Comparison of ENCODE assay signal across 8 mouse cellular contexts in the genomic region with DNA sequence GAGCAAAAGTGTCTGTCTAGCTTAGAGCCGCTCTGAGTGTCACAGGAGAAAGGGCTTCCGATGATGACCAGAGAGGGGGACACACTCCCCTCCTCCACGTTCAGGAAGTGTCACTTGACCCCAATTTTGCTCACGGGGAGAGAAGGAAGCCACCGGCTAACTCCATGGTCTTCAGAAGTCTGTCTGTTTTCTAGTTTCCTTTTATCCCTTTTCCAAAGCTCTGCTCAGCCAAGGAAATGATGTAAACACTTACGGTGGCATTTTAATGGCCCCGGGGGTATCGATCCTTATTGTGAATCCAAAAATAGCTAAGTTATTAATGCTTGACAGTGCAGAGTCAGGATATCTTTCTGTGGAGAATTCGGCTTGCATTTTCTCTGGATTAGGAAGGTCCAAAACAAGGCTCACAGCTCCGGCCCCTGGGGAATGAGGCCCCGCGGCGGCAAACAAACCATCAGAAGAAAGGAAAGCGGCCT. TPM values are rescaled to one million over a fixed set of nuclear protein-coding genes. Genes with fewer than 3 reads are reported as not detected.
DNase-seq lines count a peak whose midpoint lies in the region; ATAC-seq and TF ChIP-seq lines count a peak whose summit lies in the region.

No protein-coding gene starts in this region.

- H3K9ac ChIP-seq in hindbrain, embryonic 13.5 days: peak overlapping the region; percentile 16; the same call in 1 of the 2 replicates

- no peaks in the 10 kb centered on the region for H3K36me3 ChIP-seq in heart, embryonic 10.5 days
- no peaks in the 10 kb centered on the region for H3K36me3 ChIP-seq in hindbrain, embryonic 13.5 days
- H3K36me3 ChIP-seq in macrophage (ENCODE audit: inconsistent target): no peaks in the 10 kb centered on the region

- DNase-seq in heart, embryonic 10.5 days (ENCODE audit: low spot score): no peak
- DNase-seq in heart, postnatal 4 days: no peak
- no peak for DNase-seq in right cerebral cortex, adult 18-20 months
- DNase-seq in adipocyte (ENCODE audit: low spot score): no peak
- DNase-seq in gastrocnemius, postnatal 14 days: no peak

- peaks cover 96% of the 10 kb centered on the region for H3K27me3 ChIP-seq in heart, embryonic 10.5 days (ENCODE audit: insufficient read depth, poor library complexity, severe bottlenecking)
- peaks cover 53% of the 10 kb centered on the region for H3K27me3 ChIP-seq in hindbrain, embryonic 13.5 days

- no peaks in the 10 kb centered on the region for H3K79me2 ChIP-seq in macrophage (ENCODE audit: inconsistent target)

- TF ChIP-seq CTCF in bone marrow, adult 2 months (IDR thresholded peaks at IDR 0.05; ENCODE audit: control insufficient read depth, insufficient read depth, low read length): no peak

- peak overlapping the region; percentile 47 for H3K4me3 ChIP-seq in heart, embryonic 10.5 days
- peak overlapping the region; percentile 6 for H3K4me3 ChIP-seq in bone marrow, adult 2 months (replicated peaks; ENCODE audit: control insufficient read depth, low read depth, low read length)
- H3K4me3 ChIP-seq in hindbrain, embryonic 13.5 days: no peak overlapping the region
- H3K4me3 ChIP-seq in macrophage (ENCODE audit: inconsistent target): peak overlapping the region; percentile 67; the same call in 1 of the 2 replicates

- no peak for TF ChIP-seq POLR2A in bone marrow, adult 2 months (IDR thresholded peaks at IDR 0.05; ENCODE audit: borderline replicate concordance, control insufficient read depth, low read depth, low read length)

- H3K4me2 ChIP-seq in hindbrain, embryonic 13.5 days: peak overlapping the region; percentile 34

- ATAC-seq in hindbrain, embryonic 13.5 days (ENCODE audit: low FRiP score): no peak

- no peak overlapping the region for H3K27ac ChIP-seq in heart, embryonic 10.5 days
- no peak overlapping the region for H3K27ac ChIP-seq in bone marrow, adult 2 months (ENCODE audit: control insufficient read depth, insufficient read depth, low read depth, low read length, poor library complexity)
- H3K27ac ChIP-seq in hindbrain, embryonic 13.5 days: peak overlapping the region; percentile 92; the same call in 1 of the 2 replicates
- no peak overlapping the region for H3K27ac ChIP-seq in macrophage

- no peaks in the 10 kb centered on the region for H3K9me3 ChIP-seq in heart, embryonic 10.5 days
- H3K9me3 ChIP-seq in hindbrain, embryonic 13.5 days: no peaks in the 10 kb centered on the region

- intact Hi-C loops in gastrocnemius, postnatal 14 days (cut with DNase I; ENCODE audit: low total_unique reads): no loop called here

- peaks cover 35% of the 10 kb centered on the region for H3K4me1 ChIP-seq in heart, embryonic 10.5 days
- H3K4me1 ChIP-seq in bone marrow, adult 2 months (ENCODE audit: control insufficient read depth, insufficient read depth, low read length): no peaks in the 10 kb centered on the region
- peaks cover 58% of the 10 kb centered on the region for H3K4me1 ChIP-seq in hindbrain, embryonic 13.5 days (replicated peaks)

- WGBS in heart, embryonic 10.5 days: 14% methylated on average over 14 of the region's 14 CpGs
- WGBS in bone marrow, adult 2 months: 38% methylated on average over 14 of the region's 14 CpGs
- 10% methylated on average over 14 of the region's 14 CpGs for WGBS in hindbrain, embryonic 13.5 days
- 40% methylated on average over 14 of the region's 14 CpGs for WGBS in macrophage (ENCODE audit: missing documents)

RNA-seq across cellular contexts. Expression of gene Tnrc6c, which starts 54.3 kb away (rescaled TPM):
- 6.1 and 7.4 TPM in 2 replicates for polyA plus RNA-seq in heart, embryonic 10.5 days (2016; fragmentation: Nextera tagmentation; extraction: Ambion mirVana)
- total RNA-seq in heart, postnatal 4 days (2021): 10 to 100 TPM; 25.4 to 27.4 TPM
- polyA plus RNA-seq in bone marrow, adult 2 months (2011; ENCODE audit: insufficient read depth, insufficient read length, low replicate concordance, missing spikeins): 14.5 and 19.5 TPM in 2 replicates
- 24.9 and 27.3 TPM in 2 replicates for polyA plus RNA-seq in hindbrain, embryonic 13.5 days (2015; fragmentation: Nextera tagmentation; extraction: Ambion mirVana)
- 10 to 100 TPM; 14.0 to 82.8 (median 62.1) TPM for total RNA-seq in macrophage (2018; cell fraction: chromatin; rRNA removed)
- 10 to 100 TPM in 25 of 26 experiments, 1 to 10 TPM in 1; 8.7 to 22.0 (median 16.4) TPM for total RNA-seq in macrophage (2018; cell fraction: cytosol; rRNA removed)
- total RNA-seq in macrophage (2018; cell fraction: nucleus; rRNA removed): 10 to 100 TPM; 13.9 to 61.0 (median 44.8) TPM
- 9.0 to 13.1 TPM (median 11.4 TPM) in 3 replicates for polyA plus RNA-seq in macrophage (2018)
- total RNA-seq in gastrocnemius, postnatal 14 days (2021): 10 to 100 TPM; 16.5 to 18.1 TPM
